Mouse (Mus musculus): ENCODE measurements around the gene Eif4e. TPM values are rescaled to one million over a fixed set of nuclear protein-coding genes. Genes with fewer than 3 reads are reported as not detected.

The Eif4e gene
- total and polyA plus RNA-seq, 3 experiments: 83.5 to 490 (median 363) TPM

DNA sequence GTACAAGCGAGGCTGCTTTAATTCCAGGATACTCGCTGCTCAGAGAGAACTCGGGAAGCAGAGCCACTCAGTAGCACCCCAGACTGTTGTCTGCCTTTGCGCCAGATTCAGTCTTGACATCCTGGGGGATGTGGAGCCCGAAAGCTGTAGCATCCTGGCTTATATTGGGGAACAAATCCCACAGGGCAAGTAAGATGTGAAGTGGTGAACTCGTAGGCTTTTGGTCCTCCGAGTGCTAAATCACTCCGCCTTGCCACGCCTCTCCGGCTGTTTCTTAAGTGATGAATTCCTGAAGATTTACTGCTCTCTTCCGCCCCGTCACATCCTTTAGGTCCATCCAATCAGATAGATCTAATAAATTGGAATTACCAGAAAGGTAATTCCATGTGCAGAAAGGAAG lies 12.7 kb upstream of the Eif4e start (continued):
- TF ChIP-seq MEF2A (IDR thresholded peaks at IDR 0.05; ENCODE audit: extremely low read depth, insufficient replicate concordance, low read depth, low read length, poor library complexity, severe bottlenecking): no peak
- no peak for TF ChIP-seq MAX (IDR thresholded peaks at IDR 0.05; ENCODE audit: low read length)
- no peak for TF ChIP-seq ETS1 (IDR thresholded peaks at IDR 0.05; ENCODE audit: low read depth, low read length)

DNA sequence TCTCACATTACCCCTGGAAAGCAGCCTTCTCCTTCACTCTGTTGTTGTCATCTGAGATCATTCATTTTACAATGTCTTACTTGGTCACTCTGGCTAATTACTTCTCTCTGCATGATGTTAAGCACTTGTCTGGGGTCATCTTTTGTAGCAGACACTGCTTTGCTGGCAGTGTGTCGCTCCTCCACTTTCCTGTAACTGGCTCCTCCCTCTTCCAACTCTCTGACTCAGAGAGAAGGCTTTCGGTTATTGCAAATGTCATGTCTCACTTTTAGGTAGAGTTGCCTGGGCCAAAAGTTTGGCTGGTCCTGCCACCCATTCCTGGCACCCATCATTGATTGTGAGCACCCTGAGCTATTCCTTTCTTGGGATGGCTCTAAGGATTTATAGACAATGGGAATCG lies 11.2 kb upstream of the Eif4e start:
- no peaks in the 10 kb centered on the region for H3K9me3 ChIP-seq (replicated peaks; ENCODE audit: insufficient read depth, low read length)
- H3K9ac ChIP-seq (ENCODE audit: control insufficient read depth, low read depth, low read length, poor library complexity, severe bottlenecking): no peak overlapping the region
- DNase-seq (ENCODE audit: low read depth, low spot score): no peak
- H3K27ac ChIP-seq (ENCODE audit: control insufficient read depth, low read depth, low read length): no peak overlapping the region
- H3K36me3 ChIP-seq (ENCODE audit: control insufficient read depth in 1 of 2, insufficient read depth in 2 of 2, low read length in 2 of 2): peaks cover 0 to 11% of the 10 kb centered on the region in 2 experiments; a peak in 2 of 4 replicates
- H3K79me2 ChIP-seq (ENCODE audit: control insufficient read depth, insufficient read depth, low read length, poor library complexity): no peaks in the 10 kb centered on the region
- H3K4me1 ChIP-seq (ENCODE audit: control insufficient read depth in 1 of 2, insufficient read depth in 2 of 2, low read length in 2 of 2): peaks cover 0 to 10% of the 10 kb centered on the region in 2 experiments; a peak in 2 of 4 replicates
- no peak overlapping the region for H3K4me3 ChIP-seq (ENCODE audit: control insufficient read depth in 1 of 2, insufficient read depth in 1 of 2, low read depth in 2 of 2, low read length in 2 of 2)
- TF ChIP-seq SMC3 (IDR thresholded peaks at IDR 0.05; ENCODE audit: low read depth, low read length) (no peak), ELF1 (IDR thresholded peaks at IDR 0.05; ENCODE audit: low read depth, low read length) (no peak), USF2 (IDR thresholded peaks at IDR 0.05; ENCODE audit: borderline replicate concordance in 1 of 2, insufficient read depth in 1 of 2, low read depth in 1 of 2, low read length in 2 of 2) (no peak)
- H3K27me3 ChIP-seq (ENCODE audit: control insufficient read depth in 1 of 2, insufficient read depth in 2 of 2, low read length in 2 of 2): no peaks in the 10 kb centered on the region

DNA sequence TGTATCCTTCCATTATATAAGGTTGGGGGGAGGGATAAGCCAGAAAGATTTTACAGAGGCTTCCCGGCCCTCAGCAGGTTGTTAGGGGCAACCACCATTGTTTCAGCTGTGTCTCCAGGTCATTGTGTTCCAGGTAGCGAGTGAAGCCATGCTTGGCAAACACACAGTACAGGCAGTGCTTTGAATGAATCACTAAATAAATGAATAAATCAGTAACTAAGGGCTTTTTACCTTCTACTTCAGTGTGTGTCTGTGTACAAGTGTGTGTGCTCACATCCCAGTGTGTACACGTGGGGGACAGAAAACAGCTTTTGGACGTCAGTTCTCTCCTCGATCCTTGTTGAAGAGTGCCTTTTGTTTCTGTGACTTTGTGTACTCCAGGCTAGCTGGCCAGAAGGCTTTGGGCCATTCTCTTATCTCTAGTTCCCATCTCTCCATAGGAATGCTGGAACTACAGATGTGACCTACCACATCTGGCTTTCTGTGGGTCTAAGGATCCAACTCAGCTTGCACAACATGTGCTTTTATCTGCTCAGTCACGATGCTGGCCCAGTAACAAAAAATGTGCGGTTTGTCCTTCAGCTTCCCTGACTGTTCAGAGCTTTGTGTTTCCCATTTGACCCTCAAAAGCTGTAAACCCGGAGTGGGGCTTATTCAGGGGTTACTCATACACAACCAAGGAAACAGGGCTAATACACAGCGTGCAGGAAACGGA lies 10.2 kb upstream of the Eif4e start:
- Histone ChIP-seq H3K4me3 (ENCODE audit: control insufficient read depth in 1 of 2, insufficient read depth in 1 of 2, low read depth in 2 of 2, low read length in 2 of 2) (no peak overlapping the region), H3K9me3 (replicated peaks; ENCODE audit: insufficient read depth, low read length) (no peaks in the 10 kb centered on the region)
- no peak for TF ChIP-seq MAFK (IDR thresholded peaks at IDR 0.05; ENCODE audit: borderline replicate concordance, low read depth, low read length)
- no peak for TF ChIP-seq MAZ (IDR thresholded peaks at IDR 0.05; ENCODE audit: low read depth, low read length)
- no peak for TF ChIP-seq MYB (IDR thresholded peaks at IDR 0.05; ENCODE audit: low read depth, low read length)
- TF ChIP-seq ZC3H11A (IDR thresholded peaks at IDR 0.05; ENCODE audit: low read depth, low read length): no peak
- TF ChIP-seq NRF1 (IDR thresholded peaks at IDR 0.05; ENCODE audit: insufficient read depth, low read depth, low read length, poor library complexity, severe bottlenecking): no peak
- no peak for TF ChIP-seq USF1 (IDR thresholded peaks at IDR 0.05; ENCODE audit: low read depth, low read length)
- no peak for TF ChIP-seq NELFE (IDR thresholded peaks at IDR 0.05; ENCODE audit: low read depth, low read length)
- no peak for TF ChIP-seq TCF12 (IDR thresholded peaks at IDR 0.05; ENCODE audit: low read depth, low read length)
- no peak for TF ChIP-seq CHD1 (IDR thresholded peaks at IDR 0.05; ENCODE audit: low read depth, low read length)
- no peak for TF ChIP-seq ELF1 (IDR thresholded peaks at IDR 0.05; ENCODE audit: low read depth, low read length)
- no peak for TF ChIP-seq JUND (IDR thresholded peaks at IDR 0.05; ENCODE audit: low read depth, low read length)
- no peak for TF ChIP-seq USF2 (IDR thresholded peaks at IDR 0.05; ENCODE audit: borderline replicate concordance in 1 of 2, insufficient read depth in 1 of 2, low read depth in 1 of 2, low read length in 2 of 2)
- TF ChIP-seq SMC3 (IDR thresholded peaks at IDR 0.05; ENCODE audit: low read depth, low read length): no peak
- TF ChIP-seq TAL1 (IDR thresholded peaks at IDR 0.05; ENCODE audit: low read length): no peak
- no peak for TF ChIP-seq ETS1 (IDR thresholded peaks at IDR 0.05; ENCODE audit: low read depth, low read length)
- TF ChIP-seq RCOR1 (IDR thresholded peaks at IDR 0.05; ENCODE audit: low read depth, low read length): no peak

More for the DNA sequence above, 10.2 kb upstream of the Eif4e start:
- no peak for DNase-seq (ENCODE audit: low read depth, low spot score)
- Histone ChIP-seq H3K27ac (ENCODE audit: control insufficient read depth, low read depth, low read length) (no peak overlapping the region), H3K4me1 (ENCODE audit: control insufficient read depth in 1 of 2, insufficient read depth in 2 of 2, low read length in 2 of 2) (peaks cover 0 to 10% of the 10 kb centered on the region in 2 experiments; a peak in 2 of 4 replicates), H3K9ac (ENCODE audit: control insufficient read depth, low read depth, low read length, poor library complexity, severe bottlenecking) (no peak overlapping the region), H3K27me3 (ENCODE audit: control insufficient read depth in 1 of 2, insufficient read depth in 2 of 2, low read length in 2 of 2) (no peaks in the 10 kb centered on the region), H3K79me2 (ENCODE audit: control insufficient read depth, insufficient read depth, low read length, poor library complexity) (no peaks in the 10 kb centered on the region), H3K36me3 (ENCODE audit: control insufficient read depth in 1 of 2, insufficient read depth in 2 of 2, low read length in 2 of 2) (peaks cover 0 to 11% of the 10 kb centered on the region in 2 experiments; a peak in 2 of 4 replicates)
